Mouse (Mus musculus) liver, adult 2 months (tissue): ENCODE data around the gene 4932438H23Rik. TPM values are rescaled to one million over a fixed set of nuclear protein-coding genes. Genes with fewer than 3 reads are reported as not detected.

Source experiments
- DNase-seq: peaks from one replicate; pipeline ENCODE4 v3.0.0-alpha.2; 2011; ENCODE audit warnings: low read depth, low spot score; ENCODE audit errors: extremely low read depth
- H3K27ac ChIP-seq: fragments of 200-500 bp; replicated peaks from 2 replicates; pipeline ENCODE4 v1.5.1; 2012; ENCODE audit warnings: low read depth, mild to moderate bottlenecking, control low read depth, inconsistent platforms, low read length; ENCODE audit not compliant: insufficient read depth
- H3K27me3 ChIP-seq: fragments of 200-500 bp; 2 replicates; pipeline ENCODE4 v1.6.1; 2012; ENCODE audit warnings: mild to moderate bottlenecking, moderate library complexity, low read length, inconsistent platforms; ENCODE audit not compliant: control insufficient read depth, insufficient read depth
- H3K36me3 ChIP-seq: fragments of 200-500 bp; 2 replicates; pipeline ENCODE4 v1.6.1; 2012; ENCODE audit warnings: low read length, inconsistent platforms; ENCODE audit not compliant: control insufficient read depth, insufficient read depth
- H3K4me1 ChIP-seq: fragments of 200-500 bp; 2 replicates; pipeline ENCODE4 v1.6.1; 2011; ENCODE audit warnings: low read length; ENCODE audit not compliant: control insufficient read depth, insufficient read depth
- H3K4me3 ChIP-seq: fragments of 200-500 bp; 2 replicates; pipeline ENCODE4 v1.5.1; 2011; ENCODE audit warnings: low read depth, mild to moderate bottlenecking, control low read depth, low read length, moderate library complexity; ENCODE audit not compliant: insufficient read depth
- H3K79me2 ChIP-seq: fragments of 200-500 bp; 2 replicates; pipeline ENCODE4 v1.6.1; 2012; ENCODE audit warnings: inconsistent platforms, mild to moderate bottlenecking, low read length, moderate library complexity; ENCODE audit not compliant: control insufficient read depth, insufficient read depth
- H3K9ac ChIP-seq: fragments of 200-500 bp; 2 replicates; pipeline ENCODE4 v1.6.1; 2012; ENCODE audit warnings: low read depth, mild to moderate bottlenecking, control low read depth, inconsistent platforms, low read length
- CTCF ChIP-seq: fragments of 200-500 bp; IDR thresholded peaks from 2 replicates; pipeline ENCODE4 v1.5.1; 2011; ENCODE audit warnings: low read depth, low read length, control low read depth
- POLR2A ChIP-seq: fragments of 200-500 bp; IDR thresholded peaks from 2 replicates; pipeline ENCODE4 v1.6.1; 2011; ENCODE audit warnings: low read length, control low read depth; ENCODE audit not compliant: insufficient read depth; ENCODE audit errors: extremely low read depth
- WGBS: fragments of 180-500 bp; shearing (Covaris S2); methylation state at CpG from one replicate; pipeline ENCODE4 v1.1.7; 2018; 5-methylcytosine and 5-hydroxymethylcytosine counted together
- polyA plus RNA-seq: library from polyadenylated mRNA; depleted of rRNA; stranded (reverse); fragments of >200 nt; gene quantifications from 2 replicates; pipeline ENCODE4 v1.2.3, GENCODE M21; 2012
- total RNA-seq: library from RNA; depleted of rRNA; stranded (reverse); fragments of >200 nt; gene quantifications from 2 replicates; pipeline ENCODE4 v1.2.3, GENCODE M21; 2014

The 4932438H23Rik gene
- total and polyA plus RNA-seq, 2 experiments, result not detected

DNA sequence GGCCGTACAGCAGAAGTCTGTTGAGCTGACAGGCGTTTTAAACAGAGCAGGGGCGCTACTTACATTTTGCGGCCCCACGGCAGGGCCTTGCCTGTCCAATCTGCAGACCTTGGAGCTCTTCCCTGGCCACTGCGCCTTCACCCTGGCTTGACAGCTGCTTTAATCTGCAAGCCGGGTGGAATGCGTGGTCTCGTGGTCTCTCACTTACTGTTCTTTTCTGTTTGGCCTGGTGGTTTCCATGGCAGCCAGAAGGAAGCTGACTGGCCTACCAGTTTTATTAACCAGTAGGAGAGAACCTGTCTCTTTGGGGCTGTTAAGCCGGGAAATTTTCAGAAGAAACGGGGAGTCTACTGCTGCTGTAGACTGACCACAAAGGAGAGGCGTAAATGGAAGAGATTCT lies 26.0 kb downstream of the 4932438H23Rik start:
- Histone ChIP-seq H3K4me3 (no peak overlapping the region), H3K27me3 (no peaks in the 10 kb centered on the region), H3K4me1 (no peaks in the 10 kb centered on the region), H3K27ac (no peak overlapping the region), H3K9ac (no peak overlapping the region), H3K79me2 (no peaks in the 10 kb centered on the region), H3K36me3 (no peaks in the 10 kb centered on the region)
- no peak for DNase-seq
- WGBS, result 65% methylated on average over 12 of the region's 12 CpGs
- TF ChIP-seq POLR2A (no peak), CTCF (no peak)

DNA sequence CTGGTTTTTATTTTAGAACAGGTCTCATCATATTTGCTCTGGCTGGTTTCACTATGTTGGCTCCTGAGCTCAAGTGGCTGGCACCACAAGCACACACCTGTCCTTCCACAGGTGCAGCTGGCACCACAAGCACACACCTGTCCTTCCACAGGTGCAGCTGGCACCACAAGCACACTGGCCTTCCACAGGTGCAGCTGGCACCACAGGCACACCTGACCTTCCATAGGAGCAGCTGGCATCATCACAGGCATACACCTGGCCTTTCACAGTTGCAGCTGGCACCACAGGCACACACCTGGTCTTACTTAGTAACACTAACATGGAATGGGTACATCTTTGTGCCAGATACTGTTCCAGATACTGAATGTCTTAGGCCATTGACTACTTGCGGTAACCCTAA lies 27.8 kb downstream of the 4932438H23Rik start:
- Histone ChIP-seq H3K36me3 (no peaks in the 10 kb centered on the region), H3K27me3 (no peaks in the 10 kb centered on the region), H3K27ac (no peak overlapping the region), H3K9ac (no peak overlapping the region), H3K4me1 (no peaks in the 10 kb centered on the region), H3K4me3 (no peak overlapping the region), H3K79me2 (no peaks in the 10 kb centered on the region)
- DNase-seq, result no peak
- 96% methylated on average over 1 of the region's 1 CpGs for WGBS
- no peak for TF ChIP-seq POLR2A
- TF ChIP-seq CTCF, result no peak

DNA sequence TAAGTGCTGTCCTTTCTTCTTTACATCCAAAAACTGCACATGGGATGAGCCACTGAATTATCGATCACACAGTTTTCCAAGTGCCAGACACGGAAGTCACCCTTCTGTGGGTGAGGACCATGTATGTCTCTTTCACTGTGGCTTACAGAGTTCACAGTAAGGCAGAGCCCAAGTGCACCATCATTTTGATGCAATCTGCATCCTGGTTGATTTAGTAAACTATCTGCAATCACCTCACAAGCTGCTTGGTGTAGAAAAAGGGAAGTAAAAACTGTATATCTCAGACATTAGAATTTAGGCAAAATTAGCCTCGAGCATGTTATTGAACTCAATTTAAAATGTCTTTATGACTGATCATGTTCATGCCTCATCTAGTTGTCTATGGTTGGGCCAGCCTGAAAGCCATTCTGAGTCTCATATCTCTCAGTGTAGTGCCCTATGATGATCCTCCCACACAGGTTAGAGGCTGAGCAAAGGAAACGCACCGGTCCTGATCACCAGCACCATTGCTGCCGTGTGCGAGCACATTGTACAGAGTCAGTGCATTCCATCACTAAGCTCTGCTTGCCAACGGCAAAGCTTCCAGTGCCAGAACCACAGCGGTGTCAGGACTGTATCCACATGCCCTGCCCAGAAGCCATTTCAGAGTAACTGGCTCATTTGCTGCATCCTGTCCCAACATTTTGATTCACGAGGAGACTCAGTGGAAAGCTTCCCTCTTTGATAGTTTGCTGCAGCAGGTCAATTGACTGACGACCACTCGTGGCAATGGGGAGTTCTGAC lies 30.1 kb downstream of the 4932438H23Rik start:
- H3K4me3 ChIP-seq, result no peak overlapping the region
- 84% methylated on average over 12 of the region's 12 CpGs for WGBS
- H3K79me2 ChIP-seq, result no peaks in the 10 kb centered on the region
- H3K36me3 ChIP-seq, result no peaks in the 10 kb centered on the region
- H3K27me3 ChIP-seq, result no peaks in the 10 kb centered on the region
- TF ChIP-seq POLR2A, result no peak
- TF ChIP-seq CTCF, result no peak
- no peak overlapping the region for H3K9ac ChIP-seq
- H3K27ac ChIP-seq, result no peak overlapping the region
- H3K4me1 ChIP-seq, result no peaks in the 10 kb centered on the region
- no peak for DNase-seq

DNA sequence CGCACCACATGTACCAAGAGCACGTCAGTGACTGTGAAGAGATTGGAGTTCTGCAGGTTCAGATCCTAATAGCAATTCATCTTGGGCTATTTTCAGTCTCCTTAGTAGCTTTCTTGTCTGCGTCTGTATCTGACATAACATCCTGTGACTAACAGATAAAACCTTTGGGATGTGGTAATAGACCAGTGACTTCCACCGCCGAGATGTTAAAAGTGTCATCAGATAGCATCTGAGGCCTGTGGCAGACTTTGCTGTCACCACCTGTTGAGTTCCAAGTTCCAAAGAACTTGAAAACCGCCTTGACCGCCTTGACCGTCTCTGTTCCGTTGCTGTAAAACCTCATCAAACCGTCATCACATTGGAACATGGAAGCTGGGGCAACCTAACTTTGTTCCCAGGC lies 31.1 kb downstream of the 4932438H23Rik start:
- no peak for DNase-seq
- 89% methylated on average over 10 of the region's 10 CpGs for WGBS
- Histone ChIP-seq H3K27me3 (no peaks in the 10 kb centered on the region), H3K4me3 (no peak overlapping the region), H3K4me1 (no peaks in the 10 kb centered on the region), H3K27ac (no peak overlapping the region), H3K79me2 (no peaks in the 10 kb centered on the region), H3K9ac (no peak overlapping the region), H3K36me3 (no peaks in the 10 kb centered on the region)
- TF ChIP-seq CTCF (no peak), POLR2A (no peak)

DNA sequence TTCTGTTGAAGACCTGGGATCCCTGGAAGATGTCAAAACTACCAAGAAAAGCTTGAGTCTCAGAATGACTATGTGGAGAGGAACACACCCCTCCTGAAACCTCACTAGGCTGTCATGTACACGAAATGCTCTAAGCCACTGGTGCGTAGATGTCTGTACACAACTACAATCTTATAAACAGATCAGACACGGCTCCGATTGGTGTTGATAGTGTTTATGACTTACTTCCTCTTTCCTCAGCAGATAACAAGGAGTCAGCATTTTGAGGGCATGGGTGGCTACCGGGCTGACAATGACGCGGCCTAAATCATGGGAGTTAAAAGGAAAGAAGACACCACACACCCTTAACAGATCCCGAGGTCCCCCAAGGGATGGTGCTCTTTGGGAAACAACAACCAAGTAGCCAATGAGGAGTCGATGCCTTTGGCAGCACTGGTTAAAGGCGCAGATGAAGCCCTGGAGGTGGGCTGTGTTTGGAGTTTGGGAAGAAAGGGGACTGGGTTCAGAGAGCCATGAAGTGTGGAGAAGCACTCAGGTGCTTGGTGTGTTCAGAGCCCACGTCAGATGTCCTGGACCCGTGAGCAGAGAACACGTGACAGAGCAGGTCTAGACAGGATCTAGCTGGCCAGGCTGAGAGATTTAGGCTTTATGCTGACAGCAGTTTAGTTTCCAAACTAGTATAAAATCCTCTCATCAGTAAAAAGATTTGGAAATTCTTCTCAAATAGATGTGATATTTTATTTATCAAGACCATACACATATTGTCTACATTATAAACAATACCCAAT lies 33.2 kb downstream of the 4932438H23Rik start:
- Histone ChIP-seq H3K9ac (no peak overlapping the region), H3K79me2 (no peaks in the 10 kb centered on the region), H3K27ac (no peak overlapping the region), H3K4me3 (no peak overlapping the region), H3K36me3 (no peaks in the 10 kb centered on the region), H3K27me3 (no peaks in the 10 kb centered on the region), H3K4me1 (no peaks in the 10 kb centered on the region)
- TF ChIP-seq POLR2A (no peak), CTCF (no peak)
- peak; percentile 11 for DNase-seq
- 77% methylated on average over 13 of the region's 13 CpGs for WGBS
